Mouse (Mus musculus) lung, postnatal 0 days (tissue): ENCODE measurements at regions not wholly inside any gene's neighbourhood (a gene's known extent, or its start where the extent isn't known, plus 50 kb on each side); places are given as distances from the start of the nearest gene placed in this dataset.

Experiments used
- CTCF ChIP-seq: IDR thresholded peaks from 2 replicates; pipeline ENCODE4 v1.5.1; 2016; ENCODE audit warnings: antibody characterized with exemption, mild to moderate bottlenecking
- EP300 ChIP-seq: IDR thresholded peaks from 2 replicates; pipeline ENCODE4 v1.6.1; 2016; ENCODE audit warnings: antibody characterized with exemption, mild to moderate bottlenecking, control low read depth

GRCm38 (mm10) chr2:160070441-160070840 lies 263.5 kb downstream of the Gm826 start:
- TF ChIP-seq CTCF (no peak), EP300 (no peak)
